Mouse (Mus musculus) forebrain, embryonic 15.5 days (tissue): ENCODE results near the gene Lrrc55. TPM values are rescaled to one million over a fixed set of nuclear protein-coding genes. Genes with fewer than 3 reads are reported as not detected.

Experiments
- ATAC-seq: fragments of 200-750 bp; cut with Nextera tagmentation; replicated peaks from 2 replicates; pipeline ENCODE4 v1.8.0; 2017; ENCODE audit warnings: mild to moderate bottlenecking, moderate TSS enrichment, moderate library complexity
- H3K27ac ChIP-seq: fragments of 300-500 bp; sonication (generic); replicated peaks from 2 replicates; pipeline ENCODE4 v1.5.1; 2015; ENCODE audit warnings: mild to moderate bottlenecking, inconsistent platforms
- H3K27me3 ChIP-seq: fragments of 300-500 bp; sonication (generic); 2 replicates; pipeline ENCODE4 v1.6.1; 2015; ENCODE audit warnings: inconsistent platforms
- H3K36me3 ChIP-seq: fragments of 300-500 bp; sonication (generic); 2 replicates; pipeline ENCODE4 v1.6.1; 2015; ENCODE audit warnings: mild to moderate bottlenecking, inconsistent platforms
- H3K4me1 ChIP-seq: fragments of 300-500 bp; sonication (generic); 2 replicates; pipeline ENCODE4 v1.6.1; 2015; ENCODE audit warnings: inconsistent platforms
- H3K4me2 ChIP-seq: fragments of 300-500 bp; sonication (generic); replicated peaks from 2 replicates; pipeline ENCODE4 v1.6.1; 2015; ENCODE audit warnings: mild to moderate bottlenecking, inconsistent platforms
- H3K4me3 ChIP-seq: fragments of 300-500 bp; sonication (generic); 2 replicates; pipeline ENCODE4 v1.5.1; 2015; ENCODE audit warnings: mild to moderate bottlenecking, inconsistent platforms
- H3K9ac ChIP-seq: fragments of 300-500 bp; sonication (generic); replicated peaks from 2 replicates; pipeline ENCODE4 v1.6.1; 2015; ENCODE audit warnings: mild to moderate bottlenecking, inconsistent platforms
- H3K9me3 ChIP-seq: fragments of 300-500 bp; sonication (generic); 2 replicates; pipeline ENCODE4 v1.6.1; 2016; ENCODE audit warnings: inconsistent platforms
- WGBS: fragments of 180-500 bp; shearing (Covaris S2); methylation state at CpG from one replicate; pipeline ENCODE4 v1.1.7; 2015; ENCODE audit warnings: mixed read lengths; 5-methylcytosine and 5-hydroxymethylcytosine counted together
- polyA plus RNA-seq: library from polyadenylated mRNA; unstranded; fragments of >200 nt; fragmentation: Nextera tagmentation; extraction: Ambion mirVana; gene quantifications from 2 replicates; pipeline ENCODE4 v1.2.1, GENCODE M21; 2015

Gene Lrrc55
- polyA plus RNA-seq, 1 experiment from 2014 or later = 10.5 TPM

- WGBS = 64% methylated on average over 5 of the region's 5 CpGs
- no peak overlapping the region for H3K4me3 ChIP-seq
- no peaks in the 10 kb centered on the region for H3K36me3 ChIP-seq
- no peak overlapping the region for H3K4me2 ChIP-seq
- 0 out of 2 replicates have a peak, but pooled peaks cover 4% of the 10 kb centered on the region for H3K4me1 ChIP-seq
- no peak overlapping the region for H3K9ac ChIP-seq
- no peak for ATAC-seq
- no peaks in the 10 kb centered on the region for H3K27me3 ChIP-seq
- no peak overlapping the region for H3K27ac ChIP-seq
- H3K9me3 ChIP-seq = no peaks in the 10 kb centered on the region
Measured at GRCm38 (mm10) chr2:85209301-85209700, 12.3 kb upstream of the Lrrc55 start.

- peak; percentile 38; the same call in 1 of the 2 replicates for ATAC-seq
- Histone ChIP-seq H3K27ac (no peak overlapping the region; the same call in 1 of the 2 replicates), H3K9ac (no peak overlapping the region), H3K4me3 (no peak overlapping the region), H3K27me3 (no peaks in the 10 kb centered on the region), H3K4me2 (no peak overlapping the region), H3K4me1 (0 out of 2 replicates have a peak, but pooled peaks cover 4% of the 10 kb centered on the region), H3K36me3 (no peaks in the 10 kb centered on the region), H3K9me3 (no peaks in the 10 kb centered on the region)
- WGBS = 65% methylated on average over 8 of the region's 8 CpGs
Measured at GRCm38 (mm10) chr2:85205170-85205569, 8.2 kb upstream of the Lrrc55 start.

GRCm38 (mm10) chr2:85198011-85198965 lies 1.3 kb upstream of the Lrrc55 start:
- H3K4me2 ChIP-seq = peak overlapping the region; percentile 59
- H3K36me3 ChIP-seq = no peaks in the 10 kb centered on the region
- peak overlapping the region; percentile 83 for H3K27ac ChIP-seq
- H3K9ac ChIP-seq = peak overlapping the region; percentile 48
- H3K4me3 ChIP-seq = peak overlapping the region; percentile 47
- WGBS = under 1% methylated on average over 24 of the region's 24 CpGs
- ATAC-seq = peak; percentile 85
- no peaks in the 10 kb centered on the region for H3K9me3 ChIP-seq
- H3K27me3 ChIP-seq = no peaks in the 10 kb centered on the region
- peaks cover 10% of the 10 kb centered on the region; the same call in 1 of the 2 replicates for H3K4me1 ChIP-seq

GRCm38 (mm10) chr2:85194566-85194965 lies 2.4 kb downstream of the Lrrc55 start:
- no peak overlapping the region for H3K9ac ChIP-seq
- H3K27me3 ChIP-seq = no peaks in the 10 kb centered on the region
- peaks cover 10% of the 10 kb centered on the region; the same call in 1 of the 2 replicates for H3K4me1 ChIP-seq
- H3K27ac ChIP-seq = no peak overlapping the region
- peaks cover 4% of the 10 kb centered on the region; the same call in 1 of the 2 replicates for H3K36me3 ChIP-seq
- H3K4me3 ChIP-seq = no peak overlapping the region
- 63% methylated on average over 1 of the region's 1 CpGs for WGBS
- H3K9me3 ChIP-seq = no peaks in the 10 kb centered on the region
- no peak for ATAC-seq
- H3K4me2 ChIP-seq = no peak overlapping the region

GRCm38 (mm10) chr2:85187582-85188151 lies 9.3 kb downstream of the Lrrc55 start:
- Histone ChIP-seq H3K4me1 (no peaks in the 10 kb centered on the region), H3K4me3 (no peak overlapping the region), H3K27me3 (no peaks in the 10 kb centered on the region), H3K27ac (no peak overlapping the region), H3K9ac (no peak overlapping the region), H3K9me3 (no peaks in the 10 kb centered on the region), H3K36me3 (peaks cover 4% of the 10 kb centered on the region; the same call in 1 of the 2 replicates), H3K4me2 (no peak overlapping the region)
- WGBS = 70% methylated on average over 6 of the region's 6 CpGs
- peak; percentile 77 for ATAC-seq

GRCm38 (mm10) chr2:85178139-85178800 lies 18.7 kb downstream of the Lrrc55 start:
- Histone ChIP-seq H3K27me3 (no peaks in the 10 kb centered on the region), H3K9me3 (no peaks in the 10 kb centered on the region), H3K4me3 (no peak overlapping the region), H3K9ac (no peak overlapping the region), H3K4me2 (no peak overlapping the region), H3K36me3 (no peaks in the 10 kb centered on the region), H3K27ac (no peak overlapping the region), H3K4me1 (no peaks in the 10 kb centered on the region)
- ATAC-seq = no peak
- 80% methylated on average over 4 of the region's 4 CpGs for WGBS

GRCm38 (mm10) chr2:85173545-85173944 lies 23.5 kb downstream of the Lrrc55 start:
- Histone ChIP-seq H3K4me2 (no peak overlapping the region), H3K4me1 (no peaks in the 10 kb centered on the region), H3K4me3 (no peak overlapping the region), H3K27ac (no peak overlapping the region), H3K9ac (no peak overlapping the region), H3K36me3 (no peaks in the 10 kb centered on the region), H3K27me3 (no peaks in the 10 kb centered on the region), H3K9me3 (no peaks in the 10 kb centered on the region)
- no peak for ATAC-seq
- whole genome bisulfite sequencing = 87% methylated on average over 6 of the region's 6 CpGs

- H3K4me3 ChIP-seq = no peak overlapping the region
- 73% methylated on average over 2 of the region's 2 CpGs for WGBS
- H3K4me1 ChIP-seq = no peaks in the 10 kb centered on the region
- no peaks in the 10 kb centered on the region for H3K36me3 ChIP-seq
- no peak overlapping the region for H3K4me2 ChIP-seq
- H3K27me3 ChIP-seq = no peaks in the 10 kb centered on the region
- no peak overlapping the region for H3K27ac ChIP-seq
- H3K9me3 ChIP-seq = no peaks in the 10 kb centered on the region
- no peak for ATAC-seq
- no peak overlapping the region for H3K9ac ChIP-seq
Measured at GRCm38 (mm10) chr2:85172763-85173103, 24.3 kb downstream of the Lrrc55 start.

- WGBS = 70% methylated on average over 3 of the region's 3 CpGs
- ATAC-seq = no peak
- Histone ChIP-seq H3K4me2 (no peak overlapping the region), H3K27me3 (no peaks in the 10 kb centered on the region), H3K9me3 (no peaks in the 10 kb centered on the region), H3K36me3 (no peaks in the 10 kb centered on the region), H3K4me3 (no peak overlapping the region), H3K9ac (no peak overlapping the region), H3K4me1 (no peaks in the 10 kb centered on the region), H3K27ac (no peak overlapping the region)
Measured at GRCm38 (mm10) chr2:85172071-85172762, 24.8 kb downstream of the Lrrc55 start.

GRCm38 (mm10) chr2:85168327-85168726 lies 28.7 kb downstream of the Lrrc55 start:
- Histone ChIP-seq H3K27me3 (no peaks in the 10 kb centered on the region), H3K36me3 (no peaks in the 10 kb centered on the region), H3K9ac (no peak overlapping the region), H3K4me3 (no peak overlapping the region), H3K4me1 (no peaks in the 10 kb centered on the region), H3K27ac (no peak overlapping the region), H3K4me2 (no peak overlapping the region), H3K9me3 (no peaks in the 10 kb centered on the region)
- no peak for ATAC-seq
- WGBS = 80% methylated on average over 1 of the region's 1 CpGs

- H3K27ac ChIP-seq = no peak overlapping the region
- no peak overlapping the region for H3K4me2 ChIP-seq
- H3K27me3 ChIP-seq = no peaks in the 10 kb centered on the region
- H3K36me3 ChIP-seq = no peaks in the 10 kb centered on the region
- ATAC-seq = no peak
- H3K9me3 ChIP-seq = no peaks in the 10 kb centered on the region
- WGBS = 40% methylated on average over 1 of the region's 1 CpGs
- no peak overlapping the region for H3K4me3 ChIP-seq
- H3K9ac ChIP-seq = no peak overlapping the region
- H3K4me1 ChIP-seq = no peaks in the 10 kb centered on the region
Measured at GRCm38 (mm10) chr2:85167624-85168023, 29.4 kb downstream of the Lrrc55 start.
